Mouse (Mus musculus) kidney, embryonic 15.5 days (tissue): Measurements from ENCODE around the gene Gm13304. TPM values are rescaled to one million over a fixed set of nuclear protein-coding genes. Genes with fewer than 3 reads are reported as not detected.
"Not testable (repeated sequence)": the region's sequence is repeated elsewhere in the genome, so short reads cannot be mapped to it uniquely, and the experiment has no call there.

ENCODE experiments used
- ATAC-seq: fragments of 200-750 bp; cut with Nextera tagmentation; replicated peaks from 2 replicates; pipeline ENCODE4 v1.8.0; 2017; ENCODE audit warnings: moderate TSS enrichment; ENCODE audit not compliant: low FRiP score
- H3K27ac ChIP-seq: fragments of 300-500 bp; sonication (generic); 2 replicates; pipeline ENCODE4 v1.5.1; 2015; ENCODE audit warnings: mild to moderate bottlenecking, inconsistent platforms
- H3K27me3 ChIP-seq: fragments of 300-500 bp; sonication (generic); 2 replicates; pipeline ENCODE4 v1.6.1; 2015; ENCODE audit warnings: inconsistent platforms
- H3K36me3 ChIP-seq: fragments of 300-500 bp; sonication (generic); 2 replicates; pipeline ENCODE4 v1.6.1; 2015; ENCODE audit warnings: inconsistent platforms
- H3K4me1 ChIP-seq: fragments of 300-500 bp; sonication (generic); 2 replicates; pipeline ENCODE4 v1.6.1; 2015; ENCODE audit warnings: inconsistent platforms
- H3K4me2 ChIP-seq: fragments of 300-500 bp; sonication (generic); 2 replicates; pipeline ENCODE4 v1.6.1; 2015; ENCODE audit warnings: moderate library complexity, mild to moderate bottlenecking, inconsistent platforms
- H3K4me3 ChIP-seq: fragments of 300-500 bp; sonication (generic); replicated peaks from 2 replicates; pipeline ENCODE4 v1.5.1; 2015; ENCODE audit warnings: mild to moderate bottlenecking, inconsistent platforms
- H3K9ac ChIP-seq: fragments of 300-500 bp; sonication (generic); 2 replicates; pipeline ENCODE4 v1.6.1; 2015; ENCODE audit warnings: mild to moderate bottlenecking, inconsistent platforms
- H3K9me3 ChIP-seq: fragments of 300-500 bp; sonication (generic); replicated peaks from 2 replicates; pipeline ENCODE4 v1.6.1; 2016; ENCODE audit warnings: inconsistent platforms
- WGBS: fragments of 180-500 bp; shearing (Covaris S2); methylation state at CpG from one replicate; pipeline ENCODE4 v1.1.7; 2015; ENCODE audit warnings: mixed read lengths; 5-methylcytosine and 5-hydroxymethylcytosine counted together
- polyA plus RNA-seq: library from polyadenylated mRNA; unstranded; fragments of >200 nt; fragmentation: Nextera tagmentation; extraction: Ambion mirVana; gene quantifications from 2 replicates; pipeline ENCODE4 v1.2.1, GENCODE M21; 2015

Gene Gm13304
- 12.0 TPM in 1 of 2 replicates, not detected in the other for polyA plus RNA-seq

GRCm38 (mm10) chr4:42114517-42114916 is at the start of gene Gm13304:
Gm13304 (plus strand) TSS chr4:42114817.
- H3K4me1 ChIP-seq, H3K9ac ChIP-seq, H3K4me2 ChIP-seq, H3K27ac ChIP-seq, H3K36me3 ChIP-seq, H3K9me3 ChIP-seq, H3K4me3 ChIP-seq, ATAC-seq, H3K27me3 ChIP-seq: not testable (repeated sequence)
- WGBS = no CpG with 5 or more reads among the region's 5 CpGs

GRCm38 (mm10) chr4:42090907-42091306 is 23.7 kb upstream of the Gm13304 start, which contains the start of gene Gm3893:
Gm3893 (plus strand) TSS chr4:42091207.
- not testable (repeated sequence) for H3K4me3 ChIP-seq, H3K27me3 ChIP-seq, H3K9ac ChIP-seq, H3K4me1 ChIP-seq, ATAC-seq, H3K27ac ChIP-seq, H3K4me2 ChIP-seq, H3K36me3 ChIP-seq, H3K9me3 ChIP-seq
- WGBS = no CpG with 5 or more reads among the region's 2 CpGs

GRCm38 (mm10) chr4:42153136-42153535 is 38.5 kb downstream of the Gm13304 start, which contains the start of gene Gm13306:
Gm13306 (plus strand) TSS chr4:42153436.
- H3K27me3 ChIP-seq, H3K4me3 ChIP-seq, ATAC-seq, H3K9me3 ChIP-seq, H3K36me3 ChIP-seq, H3K4me1 ChIP-seq, H3K4me2 ChIP-seq, H3K27ac ChIP-seq, H3K9ac ChIP-seq: not testable (repeated sequence)
- no CpG with 5 or more reads among the region's 9 CpGs for WGBS

Other genes with a start within 250 kb of the Gm13304 start
- gene Gm21541, start 211.2 kb upstream of the Gm13304 start, polyA plus RNA-seq = 21.7 and 22.4 TPM in 2 replicates
- gene Gm20878, start 173.2 kb upstream of the Gm13304 start, polyA plus RNA-seq = 1.9 and 2.2 TPM in 2 replicates
- gene Fam205a4, start 148.8 kb upstream of the Gm13304 start, polyA plus RNA-seq = 0.21 TPM in 2 replicates
- not detected in 2 replicates for gene Gm21093, start 80.1 kb upstream of the Gm13304 start, polyA plus RNA-seq
- gene Gm3893, start 23.6 kb upstream of the Gm13304 start, polyA plus RNA-seq = not detected in 2 replicates
- gene Gm13306, start 38.6 kb downstream of the Gm13304 start, polyA plus RNA-seq = not detected in 2 replicates
- gene Gm13305, start 53.8 kb downstream of the Gm13304 start, polyA plus RNA-seq = 0.52 TPM in 1 of 2 replicates, not detected in the other
- not detected in 2 replicates for gene Gm10600, start 125.8 kb downstream of the Gm13304 start, polyA plus RNA-seq
- gene Ccl21b, start 140.9 kb downstream of the Gm13304 start, polyA plus RNA-seq = 0.68 TPM in 1 of 2 replicates, not detected in the other
- not detected in 2 replicates for gene Gm21953, start 179.4 kb downstream of the Gm13304 start, polyA plus RNA-seq
- gene Fam205a3, start 203.5 kb downstream of the Gm13304 start, polyA plus RNA-seq = not detected in 2 replicates